Mouse (Mus musculus) thymus, adult 2 months (tissue): ENCODE results near the gene Gm20388.

Source experiments
- CTCF ChIP-seq: fragments of 200-500 bp; IDR thresholded peaks from 2 replicates; pipeline ENCODE4 v1.5.1; 2012; ENCODE audit warnings: mild to moderate bottlenecking, control low read depth, low read length, moderate library complexity, borderline replicate concordance; ENCODE audit not compliant: control insufficient read depth, poor library complexity, insufficient read depth; ENCODE audit errors: extremely low read depth
- POLR2A ChIP-seq: fragments of 200-500 bp; IDR thresholded peaks from 2 replicates; pipeline ENCODE4 v1.6.1; 2012; ENCODE audit warnings: mild to moderate bottlenecking, low read length, control low read depth, moderate library complexity; ENCODE audit not compliant: control insufficient read depth, poor library complexity, insufficient read depth; ENCODE audit errors: extremely low read depth

- TF ChIP-seq POLR2A: no peak
- TF ChIP-seq CTCF: no peak
These were observed 1211.7 kb downstream of the Gm20388 start for GRCm38 (mm10) chr8:121122368-121122767.
